Mouse (Mus musculus): ENCODE measurements at regions not wholly inside any gene's neighbourhood (a gene's known extent, or its start where the extent isn't known, plus 50 kb on each side); places are given as distances from the start of the nearest gene placed in this dataset.

GRCm38 (mm10) chr9:82759979-82760378 lies 69.4 kb upstream of the Irak1bp1 start:
- Histone ChIP-seq H3K27ac (no peak overlapping the region), H3K4me3 (no peak overlapping the region), H3K27me3 (ENCODE audit: insufficient read depth, poor library complexity, severe bottlenecking) (no peaks in the 10 kb centered on the region), H3K36me3 (no peaks in the 10 kb centered on the region), H3K4me1 (replicated peaks) (no peaks in the 10 kb centered on the region), H3K9me3 (no peaks in the 10 kb centered on the region)
- DNase-seq (ENCODE audit: low spot score), result no peak
- 95% methylated on average over 5 of the region's 5 CpGs for WGBS

GRCm38 (mm10) chr9:82760682-82761468 lies 68.5 kb upstream of the Irak1bp1 start:
- Histone ChIP-seq H3K27me3 (ENCODE audit: insufficient read depth, poor library complexity, severe bottlenecking) (no peaks in the 10 kb centered on the region), H3K9me3 (no peaks in the 10 kb centered on the region), H3K4me3 (no peak overlapping the region), H3K27ac (no peak overlapping the region), H3K36me3 (no peaks in the 10 kb centered on the region), H3K4me1 (replicated peaks) (no peaks in the 10 kb centered on the region)
- DNase-seq (ENCODE audit: low spot score), result no peak
- 92% methylated on average over 9 of the region's 9 CpGs for WGBS

GRCm38 (mm10) chr9:82763651-82764050 lies 65.7 kb upstream of the Irak1bp1 start:
- no peak for DNase-seq (ENCODE audit: low spot score)
- Histone ChIP-seq H3K27ac (no peak overlapping the region), H3K9me3 (no peaks in the 10 kb centered on the region; the same call in 1 of the 2 replicates), H3K4me3 (no peak overlapping the region), H3K4me1 (replicated peaks) (no peaks in the 10 kb centered on the region), H3K27me3 (ENCODE audit: insufficient read depth, poor library complexity, severe bottlenecking) (no peaks in the 10 kb centered on the region), H3K36me3 (no peaks in the 10 kb centered on the region)
- WGBS, result 97% methylated on average over 1 of the region's 1 CpGs

All from hindbrain, embryonic 10.5 days (tissue).